Mouse (Mus musculus): ENCODE measurements at regions not wholly inside any gene's neighbourhood (a gene's known extent, or its start where the extent isn't known, plus 50 kb on each side); places are given as distances from the start of the nearest gene placed in this dataset.

DNA sequence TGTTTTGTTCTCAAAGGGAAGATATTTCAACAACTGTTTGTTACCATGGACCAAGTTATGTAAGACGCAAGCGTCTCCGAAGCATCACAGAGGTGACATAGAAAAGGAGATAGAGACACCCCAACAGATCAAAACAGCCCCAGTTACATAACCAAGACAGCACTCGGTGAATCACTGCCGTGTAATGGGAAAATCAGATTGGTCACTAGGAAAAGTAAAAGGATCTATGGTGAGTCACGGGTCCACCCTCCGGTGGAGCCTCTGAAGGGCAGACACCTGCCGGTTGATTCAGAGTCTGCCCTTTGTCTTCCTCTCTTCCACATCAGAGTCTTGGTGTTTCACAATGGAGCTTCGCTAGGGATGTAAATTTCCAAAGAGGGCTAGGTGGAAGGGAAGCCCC, 62.9 kb upstream of the Odc1 start:
- in situ Hi-C loops (cut with MboI, MseI) = no loop called here

DNA sequence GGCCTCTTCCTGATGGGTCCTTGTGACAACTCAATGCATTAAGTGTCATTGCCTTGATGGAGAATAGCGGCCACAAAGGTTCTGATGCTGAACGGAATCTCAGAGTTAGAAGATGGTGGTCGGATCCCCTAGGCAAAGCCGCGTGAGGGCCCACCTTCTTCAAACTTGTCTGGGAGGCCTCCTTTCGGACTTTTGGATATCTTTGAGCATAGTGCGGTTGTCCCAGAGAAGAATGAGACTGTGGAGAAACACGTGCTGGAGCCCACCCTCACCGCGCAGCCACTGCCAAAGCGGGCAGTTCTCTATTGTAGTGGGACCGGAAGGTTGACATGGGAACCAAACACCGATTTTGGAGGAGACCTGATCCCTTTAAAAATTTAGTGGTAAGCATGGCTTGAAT, 62.4 kb upstream of the Odc1 start:
- in situ Hi-C loops (cut with MboI, MseI) = no loop called here

DNA sequence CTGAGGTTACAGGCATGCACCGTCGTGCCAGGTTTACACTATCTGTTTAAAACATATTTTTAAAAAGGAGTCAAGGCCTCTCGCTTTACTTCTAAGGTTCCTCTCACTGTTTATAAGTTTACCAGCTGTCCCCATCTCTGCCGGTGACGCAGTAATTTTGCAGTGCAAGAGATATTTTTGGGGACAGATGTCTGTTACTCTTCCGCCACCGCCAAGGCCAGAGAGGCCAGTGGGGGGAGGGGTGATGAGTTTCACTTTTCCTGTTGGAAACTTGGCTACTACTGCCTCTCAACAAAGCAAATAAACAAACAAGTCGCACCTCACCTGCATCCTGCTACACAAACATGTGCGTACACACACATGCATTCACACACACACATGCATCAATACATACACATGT, 60.1 kb upstream of the Odc1 start:
- in situ Hi-C loops (cut with MboI, MseI) = no loop called here

DNA sequence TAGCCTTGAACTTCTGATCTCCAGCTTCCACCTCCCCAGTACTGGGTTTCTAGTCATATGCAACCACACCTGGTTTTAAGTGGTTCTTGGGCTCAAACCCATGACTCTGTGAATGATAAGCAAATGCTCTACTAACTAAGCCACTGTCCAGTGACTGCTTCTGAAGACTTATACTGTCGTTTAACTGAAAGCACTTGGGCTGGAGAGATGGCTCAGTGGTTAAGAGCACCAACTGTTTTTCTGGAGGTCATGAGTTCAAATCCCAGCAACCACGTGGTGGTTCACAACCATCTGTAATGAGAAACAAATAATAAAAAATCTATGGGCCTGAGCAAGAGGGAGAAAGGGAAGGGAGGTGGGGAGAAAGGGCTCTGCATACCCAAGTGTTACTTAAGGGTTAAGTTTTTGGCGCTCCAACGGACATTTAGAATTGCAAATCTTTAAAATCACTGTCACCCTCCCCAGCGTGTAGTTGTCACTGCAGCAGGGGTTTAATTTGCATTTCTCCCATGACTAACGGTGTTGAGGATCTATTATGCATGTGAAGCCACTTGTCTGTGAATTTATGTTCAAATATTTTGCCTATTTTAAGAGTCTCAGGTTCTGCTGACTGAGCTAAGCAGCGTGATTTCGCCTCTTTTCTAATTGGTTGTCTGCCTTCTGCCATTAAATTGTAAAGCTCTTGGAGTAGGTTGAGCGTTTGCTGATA, 58.4 kb upstream of the Odc1 start:
- in situ Hi-C loops (cut with MboI, MseI) = no loop called here

DNA sequence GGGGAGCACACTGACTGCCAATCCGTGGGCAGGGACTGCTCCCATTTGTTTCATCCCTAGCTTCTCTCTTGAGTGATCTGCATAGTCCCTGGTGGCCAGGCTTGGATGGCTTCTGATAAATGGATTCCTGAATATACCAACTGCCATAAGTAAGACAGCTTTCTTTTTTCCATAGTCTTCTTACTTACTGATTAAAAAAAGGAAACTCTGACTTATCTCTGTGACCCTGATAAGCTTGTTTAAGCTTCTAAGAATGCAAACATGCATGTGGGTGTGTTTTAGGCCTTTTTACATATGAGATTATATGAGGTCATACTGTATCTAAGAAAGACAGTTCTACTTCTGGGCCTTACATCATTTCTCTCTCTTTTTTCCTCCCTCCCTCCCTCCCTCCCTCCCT, 57.3 kb upstream of the Odc1 start:
- in situ Hi-C loops (cut with MboI, MseI) = no loop called here

DNA sequence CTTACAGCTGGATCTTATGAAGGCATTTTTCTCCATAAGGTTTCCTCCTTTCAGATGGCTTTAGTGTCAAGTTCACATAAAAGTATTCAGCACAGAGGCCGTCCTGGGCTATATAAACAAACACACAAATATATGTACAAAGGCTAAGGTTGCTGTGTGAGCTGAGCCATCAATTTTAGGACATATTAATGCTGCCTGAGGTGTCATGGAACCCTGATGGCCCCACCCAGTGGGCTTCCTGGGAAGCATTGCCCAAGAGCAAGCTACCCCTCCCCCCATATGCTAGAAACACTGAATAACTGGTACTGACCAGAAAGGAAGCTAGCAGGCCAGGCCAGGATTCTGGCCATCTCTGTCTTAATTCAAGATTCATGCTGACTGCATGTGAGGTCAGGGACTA, 56.4 kb upstream of the Odc1 start:
- in situ Hi-C loops (cut with MboI, MseI) = no loop called here

DNA sequence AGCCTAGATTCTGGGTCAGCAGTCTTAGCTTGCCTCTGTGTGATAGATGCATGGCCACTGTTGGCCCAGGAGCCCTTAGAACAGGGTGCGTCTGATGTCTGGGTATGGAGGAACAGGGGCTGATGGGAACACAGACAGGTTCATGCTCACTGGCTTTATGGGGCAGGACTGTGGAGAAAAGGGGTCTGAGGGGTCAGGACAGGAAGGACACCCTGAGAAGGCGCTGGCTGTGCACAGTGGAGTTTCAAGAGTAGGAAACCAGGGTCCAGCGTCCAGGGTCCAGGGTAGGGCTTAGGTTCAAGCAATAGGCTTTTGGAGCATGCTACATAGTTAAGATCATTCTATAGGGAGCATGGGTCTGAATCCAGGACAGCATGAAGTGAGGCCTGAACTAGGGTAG, 54.6 kb upstream of the Odc1 start:
- in situ Hi-C loops (cut with MboI, MseI) = loop anchor here in 1 of 2 experiments (5.0 kb wide), 1 partner anchor 48 kb away; no protein-coding TSS in a partner anchor

DNA sequence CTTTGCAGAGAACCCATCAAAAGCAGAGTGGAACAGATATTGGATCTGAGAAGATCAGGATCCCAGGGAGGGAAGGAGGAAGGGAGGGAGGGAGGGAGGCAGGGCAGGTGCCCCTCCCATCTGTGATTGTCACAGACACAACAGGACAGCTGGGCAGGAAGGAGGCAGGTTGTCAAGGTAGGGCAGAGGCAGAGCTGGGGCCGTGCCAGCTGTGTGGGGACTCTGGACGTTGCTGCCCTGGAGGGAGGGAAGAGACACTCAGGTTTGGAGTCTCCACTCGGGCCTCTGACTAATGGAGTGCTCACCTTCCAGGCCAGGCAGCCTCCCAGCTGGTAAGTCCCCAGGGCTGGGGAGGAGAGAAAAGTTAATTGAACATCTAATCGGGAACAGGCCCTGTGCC, 52.0 kb upstream of the Odc1 start:
- in situ Hi-C loops (cut with MboI, MseI) = loop anchor here in 1 of 2 experiments (5.0 kb wide), 1 partner anchor 50 kb away; no protein-coding TSS in a partner anchor

DNA sequence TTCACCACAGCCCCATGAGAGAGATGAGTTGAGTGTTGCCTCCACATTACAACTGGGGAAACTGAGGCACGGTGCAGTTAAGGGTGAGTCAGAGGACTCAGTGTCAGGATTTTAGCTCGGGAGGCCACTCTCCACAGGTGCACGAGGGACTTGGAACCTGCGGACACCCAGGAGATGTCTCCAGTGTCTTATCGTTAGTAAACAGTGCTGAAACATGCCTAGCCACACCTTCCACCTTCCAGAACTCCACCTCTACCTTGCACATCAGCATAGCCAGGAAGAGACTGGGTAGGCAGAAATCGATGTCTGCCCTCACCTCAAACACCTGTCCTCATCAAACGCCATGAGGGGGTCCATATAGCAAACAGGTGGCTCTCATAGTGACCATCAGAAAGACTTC, 51.5 kb upstream of the Odc1 start:
- in situ Hi-C loops (cut with MboI, MseI) = loop anchor here in 1 of 2 experiments (5.0 kb wide), 1 partner anchor 51 kb away; no protein-coding TSS in a partner anchor

DNA sequence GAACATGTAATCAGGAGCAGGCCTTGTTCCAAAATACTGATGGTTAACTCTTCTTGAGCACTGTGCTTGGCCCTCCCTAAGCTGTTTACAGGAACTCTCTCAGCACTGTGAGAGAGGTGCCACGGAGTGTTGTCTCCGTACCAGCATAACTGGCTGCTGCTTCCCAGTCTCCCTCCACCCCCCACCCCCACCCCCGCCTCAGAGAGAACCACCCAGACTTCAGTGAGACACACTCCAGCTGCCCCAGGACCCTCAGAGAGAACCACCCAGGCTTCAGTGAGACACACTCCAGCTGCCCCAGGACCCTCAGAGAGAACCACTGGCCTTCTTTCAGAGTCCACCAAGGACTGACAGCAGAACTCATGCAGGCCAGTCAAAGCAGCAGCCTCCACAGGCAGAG, 50.8 kb upstream of the Odc1 start:
- in situ Hi-C loops (cut with MboI, MseI) = loop anchor here in 1 of 2 experiments (5.0 kb wide), 1 partner anchor 52 kb away; no protein-coding TSS in a partner anchor
